Mouse (Mus musculus): Measurements from ENCODE around the gene Fndc7. TPM values are rescaled to one million over a fixed set of nuclear protein-coding genes. Genes with fewer than 3 reads are reported as not detected.
"Not testable (repeated sequence)": the region's sequence is repeated elsewhere in the genome, so short reads cannot be mapped to it uniquely, and the experiment has no call there.

The Fndc7 gene
- polyA plus RNA-seq, 1 experiment = not detected

DNA sequence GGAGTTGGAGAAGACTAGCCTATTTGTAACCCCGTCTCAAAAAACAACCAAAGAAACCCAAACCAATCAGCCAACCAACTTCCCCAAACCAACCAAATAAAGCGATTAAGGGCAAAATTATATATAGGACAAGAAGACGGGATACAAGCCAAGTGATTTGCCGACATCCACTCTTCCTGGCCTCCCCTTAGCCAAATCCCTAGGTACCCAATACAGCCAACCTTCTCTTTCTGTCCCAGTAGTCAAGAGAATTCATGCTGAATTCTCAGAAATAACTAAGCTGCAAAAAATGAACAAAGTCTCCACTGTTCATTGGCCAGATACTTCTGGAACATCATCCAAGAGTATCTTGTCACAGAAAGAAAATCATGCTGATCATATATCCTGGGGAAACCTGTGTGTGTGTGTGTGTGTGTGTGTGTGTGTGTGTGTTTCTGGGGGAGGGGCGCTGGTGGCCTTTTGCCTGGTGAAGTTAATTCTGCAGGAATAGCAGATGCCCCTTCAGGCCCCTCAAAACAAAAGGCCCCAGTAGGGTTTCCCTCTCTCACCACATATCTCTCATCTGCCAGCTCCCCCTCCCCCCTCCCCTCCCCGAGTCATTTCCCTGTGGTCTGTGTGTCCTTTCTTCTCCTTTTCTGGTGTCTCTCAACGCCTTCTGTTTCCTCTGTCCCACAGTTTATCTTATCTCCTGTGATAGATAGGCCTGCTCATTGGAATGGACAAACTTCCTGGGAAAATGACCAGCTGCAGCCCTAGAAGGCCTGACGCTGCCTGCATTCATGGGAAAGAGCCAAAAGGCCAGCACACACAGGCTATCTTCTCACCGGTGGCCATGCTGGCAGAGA is 3.9 kb downstream of the Fndc7 start:
- H3K4me1 ChIP-seq (ENCODE audit: control insufficient read depth, insufficient read depth, low read length) = peaks cover 1% of the 10 kb centered on the region; the same call in 1 of the 2 replicates
- no peak overlapping the region for H3K4me3 ChIP-seq (replicated peaks; ENCODE audit: control insufficient read depth, low read depth, low read length)
- 13% methylated on average over 9 of the region's 9 CpGs for WGBS
- TF ChIP-seq POLR2A (IDR thresholded peaks at IDR 0.05; ENCODE audit: borderline replicate concordance, control insufficient read depth, low read depth, low read length) (no peak), CTCF (IDR thresholded peaks at IDR 0.05; ENCODE audit: control insufficient read depth, insufficient read depth, low read length) (no peak)
- H3K27ac ChIP-seq (ENCODE audit: control insufficient read depth, insufficient read depth, low read depth, low read length, poor library complexity) = no peak overlapping the region

DNA sequence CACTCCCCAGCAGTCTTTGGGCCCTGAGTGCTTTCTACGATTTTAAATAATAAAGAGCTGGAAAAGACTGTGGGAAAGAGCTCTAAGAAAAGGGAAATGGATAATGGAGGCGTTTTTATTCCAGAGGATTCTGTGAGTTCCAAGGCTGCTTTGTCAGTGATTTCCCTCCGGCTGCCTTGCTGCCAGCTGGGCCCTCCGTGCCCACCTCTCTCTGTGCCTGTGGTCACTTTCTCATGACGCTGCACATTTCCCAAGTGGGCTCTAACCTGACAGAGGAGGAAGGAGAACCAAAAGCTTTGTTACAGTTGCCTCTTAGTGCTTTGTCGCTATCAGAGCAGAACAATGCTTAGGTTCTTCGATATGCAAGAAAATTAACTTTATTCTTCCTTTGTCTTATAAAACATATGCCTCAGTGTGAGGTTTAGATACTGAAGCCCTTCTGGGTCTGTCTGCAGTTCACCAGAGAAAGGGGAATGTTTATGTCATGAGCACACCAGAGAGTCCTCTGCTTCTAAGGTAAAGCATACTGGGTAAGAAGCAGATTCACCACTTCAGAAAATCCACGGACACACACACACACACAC is 5.0 kb downstream of the Fndc7 start:
- H3K4me1 ChIP-seq (ENCODE audit: control insufficient read depth, insufficient read depth, low read length) = peaks cover 3% of the 10 kb centered on the region; the same call in 1 of the 2 replicates
- H3K4me3 ChIP-seq (replicated peaks; ENCODE audit: control insufficient read depth, low read depth, low read length) = no peak overlapping the region
- WGBS = 18% methylated on average over 8 of the region's 8 CpGs
- no peak for TF ChIP-seq POLR2A (IDR thresholded peaks at IDR 0.05; ENCODE audit: borderline replicate concordance, control insufficient read depth, low read depth, low read length)
- TF ChIP-seq CTCF (IDR thresholded peaks at IDR 0.05; ENCODE audit: control insufficient read depth, insufficient read depth, low read length) = no peak
- no peak overlapping the region for H3K27ac ChIP-seq (ENCODE audit: control insufficient read depth, insufficient read depth, low read depth, low read length, poor library complexity)

DNA sequence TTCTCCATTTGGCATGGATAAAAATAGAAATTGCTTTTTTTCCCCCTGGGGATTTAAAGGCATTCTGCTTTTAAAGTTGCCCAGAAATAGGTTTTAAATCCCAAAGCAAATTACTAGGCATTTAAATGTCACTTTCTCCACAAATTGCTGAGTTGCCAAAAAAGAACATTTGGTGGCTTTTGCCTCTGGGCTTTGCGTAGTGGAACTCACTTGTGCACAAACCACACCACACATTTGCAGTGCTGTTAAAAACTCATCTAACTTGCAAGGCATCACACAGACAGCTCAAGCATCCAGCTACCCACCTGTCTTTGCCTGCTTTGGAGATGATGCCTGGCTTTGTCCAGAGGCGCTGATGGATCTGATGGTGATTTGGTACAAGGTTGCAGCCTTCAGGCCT is 6.7 kb downstream of the Fndc7 start:
- WGBS = 88% methylated on average over 2 of the region's 2 CpGs
- H3K4me3 ChIP-seq (replicated peaks; ENCODE audit: control insufficient read depth, low read depth, low read length) = no peak overlapping the region
- peaks cover 3% of the 10 kb centered on the region; the same call in 1 of the 2 replicates for H3K4me1 ChIP-seq (ENCODE audit: control insufficient read depth, insufficient read depth, low read length)
- no peak overlapping the region for H3K27ac ChIP-seq (ENCODE audit: control insufficient read depth, insufficient read depth, low read depth, low read length, poor library complexity)
- TF ChIP-seq POLR2A (IDR thresholded peaks at IDR 0.05; ENCODE audit: borderline replicate concordance, control insufficient read depth, low read depth, low read length) = no peak
- no peak for TF ChIP-seq CTCF (IDR thresholded peaks at IDR 0.05; ENCODE audit: control insufficient read depth, insufficient read depth, low read length)

DNA sequence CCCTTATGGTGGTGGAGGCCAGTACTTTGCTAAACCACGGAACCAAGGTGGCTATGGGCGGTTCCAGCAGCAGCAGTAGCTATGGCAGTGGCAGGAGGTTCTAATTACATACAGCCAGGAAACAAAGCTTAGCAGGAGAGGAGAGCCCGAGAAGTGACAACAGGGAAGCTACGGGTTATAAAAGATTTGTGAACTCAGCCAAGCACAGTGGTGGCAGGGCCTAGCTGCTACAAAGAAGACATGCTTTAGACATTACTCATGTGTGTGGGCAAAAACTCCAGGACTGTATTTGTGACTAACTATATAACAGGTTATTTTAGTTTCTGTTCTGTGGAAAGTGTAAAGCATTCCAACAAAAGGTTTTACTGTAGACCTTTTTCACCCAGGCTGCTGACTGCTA is 7.9 kb downstream of the Fndc7 start:
- H3K4me1 ChIP-seq (ENCODE audit: control insufficient read depth, insufficient read depth, low read length); H3K27ac ChIP-seq (ENCODE audit: control insufficient read depth, insufficient read depth, low read depth, low read length, poor library complexity); H3K4me3 ChIP-seq (replicated peaks; ENCODE audit: control insufficient read depth, low read depth, low read length): not testable (repeated sequence)
- WGBS = 37% methylated on average over 4 of the region's 4 CpGs

DNA sequence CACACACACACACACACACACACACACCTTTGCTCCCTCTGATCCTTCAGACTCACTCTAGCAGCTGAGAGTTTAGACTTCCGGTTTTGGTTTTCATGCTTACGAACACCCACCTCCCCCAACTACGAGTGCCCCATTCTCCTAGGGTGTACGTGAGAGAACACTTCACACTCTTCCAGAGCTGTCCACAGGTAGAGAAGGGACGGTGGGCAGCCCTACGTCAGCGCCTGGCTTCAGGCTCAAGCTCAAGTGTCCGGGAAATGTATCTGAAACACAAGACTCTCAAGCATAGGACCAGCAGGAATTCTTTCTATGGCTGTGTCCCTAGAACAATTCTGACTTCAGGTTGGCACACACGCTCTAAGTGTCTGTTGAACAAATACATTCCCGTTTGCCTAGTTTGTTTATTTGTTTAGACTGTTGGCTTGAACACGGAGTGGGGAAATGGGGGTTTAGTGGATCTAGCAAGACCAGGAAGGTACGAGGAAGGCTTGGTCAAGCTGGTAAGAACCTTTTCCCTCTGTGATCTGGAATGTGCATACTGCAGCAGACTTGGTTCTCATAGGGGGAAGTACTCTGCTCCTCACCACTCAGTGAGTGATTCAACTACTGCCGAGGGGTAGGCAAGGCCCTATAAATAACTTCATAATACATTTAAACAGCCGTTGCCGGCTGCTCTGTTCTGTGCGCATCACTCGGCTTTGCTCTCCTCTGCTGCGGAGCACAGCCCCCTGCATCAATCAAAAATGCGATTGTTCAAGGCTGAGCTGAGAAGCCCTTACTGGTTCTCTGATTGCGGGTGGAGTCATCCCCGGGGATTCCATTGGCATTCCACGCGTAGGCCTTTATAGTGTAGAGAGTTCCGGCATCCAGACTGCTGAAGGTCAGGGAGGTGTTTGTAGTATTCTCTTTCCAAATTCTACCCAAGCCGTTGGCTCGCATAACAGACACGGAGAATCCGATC is 9.0 kb downstream of the Fndc7 start:
- peaks cover 3% of the 10 kb centered on the region; the same call in 1 of the 2 replicates for H3K4me1 ChIP-seq (ENCODE audit: control insufficient read depth, insufficient read depth, low read length)
- TF ChIP-seq CTCF (IDR thresholded peaks at IDR 0.05; ENCODE audit: control insufficient read depth, insufficient read depth, low read length) = no peak
- TF ChIP-seq POLR2A (IDR thresholded peaks at IDR 0.05; ENCODE audit: borderline replicate concordance, control insufficient read depth, low read depth, low read length) = no peak
- 50% methylated on average over 28 of the region's 28 CpGs for WGBS
- peak overlapping the region; percentile 62 for H3K27ac ChIP-seq (ENCODE audit: control insufficient read depth, insufficient read depth, low read depth, low read length, poor library complexity)
- H3K4me3 ChIP-seq (replicated peaks; ENCODE audit: control insufficient read depth, low read depth, low read length) = peak overlapping the region; percentile 62

DNA sequence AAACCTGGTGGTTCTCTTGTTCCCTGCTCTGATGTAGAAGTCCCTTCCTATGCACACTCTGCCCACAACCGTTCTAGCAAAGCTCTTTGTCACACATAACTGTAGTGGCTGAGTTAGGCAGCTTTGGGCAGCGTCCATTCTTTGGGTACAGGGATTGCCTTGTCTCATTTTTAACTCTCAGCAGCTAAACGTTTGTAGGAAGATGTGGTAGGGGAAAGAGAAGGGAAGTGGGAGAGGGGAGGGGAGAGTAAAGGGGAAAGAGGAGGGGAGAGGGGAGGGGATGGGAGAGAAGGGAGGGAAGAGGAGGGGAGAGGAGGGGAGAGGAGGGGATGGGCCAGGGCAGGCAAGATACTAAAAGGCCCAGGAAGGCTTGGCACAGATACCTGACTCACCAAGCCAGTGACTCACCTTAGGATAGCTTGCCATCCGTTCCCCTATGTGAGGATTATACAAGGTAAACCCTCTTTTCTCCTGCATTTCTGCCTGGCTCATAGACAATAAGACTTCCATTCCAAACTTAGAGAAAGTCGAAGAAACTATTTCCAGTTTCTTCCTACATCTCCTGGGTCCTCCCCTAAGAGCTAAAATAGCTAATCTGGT is 9.9 kb downstream of the Fndc7 start:
- Histone ChIP-seq H3K4me1 (ENCODE audit: control insufficient read depth, insufficient read depth, low read length) (peaks cover 2% of the 10 kb centered on the region; the same call in 1 of the 2 replicates), H3K27ac (ENCODE audit: control insufficient read depth, insufficient read depth, low read depth, low read length, poor library complexity) (no peak overlapping the region), H3K4me3 (replicated peaks; ENCODE audit: control insufficient read depth, low read depth, low read length) (no peak overlapping the region)
- TF ChIP-seq POLR2A (IDR thresholded peaks at IDR 0.05; ENCODE audit: borderline replicate concordance, control insufficient read depth, low read depth, low read length) (no peak), CTCF (IDR thresholded peaks at IDR 0.05; ENCODE audit: control insufficient read depth, insufficient read depth, low read length) (no peak)
- 20% methylated on average over 5 of the region's 5 CpGs for WGBS

DNA sequence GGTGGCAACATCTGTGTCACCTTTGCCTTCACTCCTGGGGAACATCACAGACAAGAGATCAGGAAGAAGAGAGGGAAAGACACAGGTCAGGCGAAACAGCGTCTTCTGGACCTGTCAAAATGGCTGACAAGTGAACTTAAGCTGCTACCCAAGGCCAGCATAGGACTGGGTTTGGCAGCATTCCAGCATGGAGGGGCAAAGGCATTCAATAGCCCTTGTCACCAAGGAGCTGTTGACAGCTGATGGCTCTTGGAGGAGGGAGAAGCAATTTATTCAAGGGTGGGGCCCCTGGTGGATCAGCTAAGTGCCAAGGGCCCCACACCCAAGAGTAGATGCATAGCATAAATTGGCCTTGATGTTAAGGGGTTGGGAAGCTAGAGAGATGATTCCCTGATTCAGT is 10.7 kb downstream of the Fndc7 start:
- Histone ChIP-seq H3K4me1 (ENCODE audit: control insufficient read depth, insufficient read depth, low read length) (peaks cover 2% of the 10 kb centered on the region; the same call in 1 of the 2 replicates), H3K4me3 (replicated peaks; ENCODE audit: control insufficient read depth, low read depth, low read length) (no peak overlapping the region), H3K27ac (ENCODE audit: control insufficient read depth, insufficient read depth, low read depth, low read length, poor library complexity) (no peak overlapping the region)
- WGBS = 86% methylated on average over 2 of the region's 2 CpGs
- TF ChIP-seq POLR2A (IDR thresholded peaks at IDR 0.05; ENCODE audit: borderline replicate concordance, control insufficient read depth, low read depth, low read length) (no peak), CTCF (IDR thresholded peaks at IDR 0.05; ENCODE audit: control insufficient read depth, insufficient read depth, low read length) (no peak)

Measured in bone marrow, adult 2 months (tissue).